Mouse (Mus musculus) MEL (cell line): ENCODE results near the gene Gm37240. TPM values are rescaled to one million over a fixed set of nuclear protein-coding genes. Genes with fewer than 3 reads are reported as not detected.

ENCODE experiments used
- DNase-seq: peaks from one replicate; pipeline ENCODE4 v3.0.0; 2011; ENCODE audit warnings: low read depth, low spot score
- H3K27ac ChIP-seq: 2 replicates; pipeline ENCODE4 v1.5.1; 2012; ENCODE audit warnings: low read depth, mild to moderate bottlenecking, control low read depth, low read length, moderate library complexity; ENCODE audit not compliant: control insufficient read depth
- H3K27me3 ChIP-seq, 2 experiments: fragments of 150-350 bp in 1 of 2; sonication (generic) in 1 of 2; 2 replicates each; pipeline ENCODE4 v1.6.1; 2012; ENCODE audit warnings: low read length in 2 of 2, mild to moderate bottlenecking in 2 of 2, improper control_type of control experiment in 1 of 2, moderate library complexity in 1 of 2; ENCODE audit not compliant: insufficient read depth in 2 of 2, control insufficient read depth in 1 of 2
- H3K36me3 ChIP-seq, 2 experiments: 2 replicates each; pipeline ENCODE4 v1.6.1; 2012 to 2014; ENCODE audit warnings: low read length in 2 of 2, improper control_type of control experiment in 1 of 2, inconsistent platforms in 1 of 2, mild to moderate bottlenecking in 1 of 2; ENCODE audit not compliant: insufficient read depth in 2 of 2, control insufficient read depth in 1 of 2
- H3K4me1 ChIP-seq, 2 experiments: fragments of 150-350 bp in 1 of 2; sonication (generic) in 1 of 2; 2 replicates each; pipeline ENCODE4 v1.6.1; 2012; ENCODE audit warnings: low read length in 2 of 2, improper control_type of control experiment in 1 of 2, mild to moderate bottlenecking in 1 of 2; ENCODE audit not compliant: insufficient read depth in 2 of 2, control insufficient read depth in 1 of 2
- H3K4me3 ChIP-seq, 2 experiments: fragments of 150-350 bp in 1 of 2; sonication (generic) in 1 of 2; 2 replicates each; pipeline ENCODE4 v1.5.1; 2012; ENCODE audit warnings: low read depth in 2 of 2, low read length in 2 of 2, mild to moderate bottlenecking in 2 of 2, moderate library complexity in 2 of 2, control low read depth in 1 of 2, improper control_type of control experiment in 1 of 2; ENCODE audit not compliant: control insufficient read depth in 1 of 2, insufficient read depth in 1 of 2
- H3K79me2 ChIP-seq: 2 replicates; pipeline ENCODE4 v1.6.1; 2012; ENCODE audit warnings: mild to moderate bottlenecking, low read length, moderate library complexity; ENCODE audit not compliant: control insufficient read depth, poor library complexity, insufficient read depth
- H3K9ac ChIP-seq: 2 replicates; pipeline ENCODE4 v1.6.1; 2012; ENCODE audit warnings: low read depth, mild to moderate bottlenecking, control low read depth, low read length, moderate library complexity; ENCODE audit not compliant: control insufficient read depth, poor library complexity, severe bottlenecking
- H3K9me3 ChIP-seq: fragments of 150-350 bp; sonication (generic); replicated peaks from 2 replicates; pipeline ENCODE4 v1.6.1; 2012; ENCODE audit warnings: mild to moderate bottlenecking, low read length, improper control_type of control experiment, moderate library complexity; ENCODE audit not compliant: insufficient read depth
- CHD2 ChIP-seq: IDR thresholded peaks from 2 replicates; pipeline ENCODE4 v1.6.1; 2011; ENCODE audit warnings: low read length, improper control_type of control experiment
- EP300 ChIP-seq, 2 experiments: IDR thresholded peaks; 2 replicates each; pipeline ENCODE4 v1.6.1; 2011; ENCODE audit warnings: improper control_type of control experiment in 2 of 2, low read length in 2 of 2, low read depth in 1 of 2, mild to moderate bottlenecking in 1 of 2
- GATA1 ChIP-seq: IDR thresholded peaks from 2 replicates; pipeline ENCODE4 v1.6.1; 2011; ENCODE audit warnings: low read depth, low read length, improper control_type of control experiment
- HCFC1 ChIP-seq: IDR thresholded peaks from 2 replicates; pipeline ENCODE4 v1.6.1; 2012; ENCODE audit warnings: low read depth, mild to moderate bottlenecking, inconsistent platforms, low read length, improper control_type of control experiment, moderate library complexity
- KAT2A ChIP-seq: conservative IDR thresholded peaks from 2 replicates; pipeline ENCODE4 v1.6.1; 2012; ENCODE audit warnings: low read depth, low read length, improper control_type of control experiment, inconsistent platforms
- MAFK ChIP-seq: IDR thresholded peaks from 2 replicates; pipeline ENCODE4 v1.6.1; 2011; ENCODE audit warnings: low read depth, mild to moderate bottlenecking, low read length, improper control_type of control experiment, borderline replicate concordance
- MAX ChIP-seq: IDR thresholded peaks from 2 replicates; pipeline ENCODE4 v1.6.1; 2011; ENCODE audit warnings: low read length, improper control_type of control experiment
- MXI1 ChIP-seq: IDR thresholded peaks from 2 replicates; pipeline ENCODE4 v1.6.1; 2011; ENCODE audit warnings: mild to moderate bottlenecking, low read depth, low read length, improper control_type of control experiment
- MYB ChIP-seq: IDR thresholded peaks from 2 replicates; pipeline ENCODE4 v1.6.1; 2011; ENCODE audit warnings: mild to moderate bottlenecking, low read depth, low read length, improper control_type of control experiment
- MYC ChIP-seq: IDR thresholded peaks from 2 replicates; pipeline ENCODE4 v1.6.1; 2011; ENCODE audit warnings: low read depth, mild to moderate bottlenecking, low read length, improper control_type of control experiment, moderate library complexity
- NELFE ChIP-seq: IDR thresholded peaks from 2 replicates; pipeline ENCODE4 v1.6.1; 2011; ENCODE audit warnings: low read depth, low read length, improper control_type of control experiment
- NRF1 ChIP-seq: IDR thresholded peaks from 2 replicates; pipeline ENCODE4 v1.6.1; 2014; ENCODE audit warnings: low read depth, mild to moderate bottlenecking, inconsistent platforms, low read length, improper control_type of control experiment, moderate library complexity; ENCODE audit not compliant: poor library complexity, insufficient read depth, severe bottlenecking
- POLR2A ChIP-seq, 2 experiments: IDR thresholded peaks; 2 replicates each; pipeline ENCODE4 v1.6.1; 2011 to 2012; ENCODE audit warnings: low read length in 2 of 2, mild to moderate bottlenecking in 2 of 2, control low read depth in 1 of 2, improper control_type of control experiment in 1 of 2, low read depth in 1 of 2, moderate library complexity in 1 of 2; ENCODE audit not compliant: control insufficient read depth in 1 of 2, insufficient read depth in 1 of 2, poor library complexity in 1 of 2
- POLR2AphosphoS5 ChIP-seq: IDR thresholded peaks from 2 replicates; pipeline ENCODE4 v1.6.1; 2012; ENCODE audit warnings: low read depth, borderline replicate concordance, mild to moderate bottlenecking, inconsistent platforms, low read length, moderate library complexity, mixed read lengths
- SIN3A ChIP-seq: IDR thresholded peaks from 2 replicates; pipeline ENCODE4 v1.6.1; 2012; ENCODE audit warnings: low read length, improper control_type of control experiment, inconsistent platforms
- SMC3 ChIP-seq: IDR thresholded peaks from 2 replicates; pipeline ENCODE4 v1.6.1; 2011; ENCODE audit warnings: low read depth, low read length, improper control_type of control experiment
- TAL1 ChIP-seq: IDR thresholded peaks from 2 replicates; pipeline ENCODE4 v1.6.1; 2012; ENCODE audit warnings: mild to moderate bottlenecking, inconsistent platforms, low read length, moderate library complexity, mixed read lengths
- TBP ChIP-seq: IDR thresholded peaks from 2 replicates; pipeline ENCODE4 v1.8.0; 2011; ENCODE audit warnings: low read depth, low read length, improper control_type of control experiment
- USF2 ChIP-seq, 2 experiments: IDR thresholded peaks; 2 replicates each; pipeline ENCODE4 v1.6.1; 2011 to 2012; ENCODE audit warnings: improper control_type of control experiment in 2 of 2, low read length in 2 of 2, borderline replicate concordance in 1 of 2, inconsistent platforms in 1 of 2, low read depth in 1 of 2, mild to moderate bottlenecking in 1 of 2; ENCODE audit not compliant: insufficient read depth in 1 of 2
- ZC3H11A ChIP-seq: IDR thresholded peaks from 2 replicates; pipeline ENCODE4 v1.6.1; 2012; ENCODE audit warnings: low read depth, mild to moderate bottlenecking, inconsistent platforms, low read length, improper control_type of control experiment
- ZNF384 ChIP-seq: IDR thresholded peaks from 2 replicates; pipeline ENCODE4 v1.6.1; 2012; ENCODE audit warnings: low read depth, mild to moderate bottlenecking, inconsistent platforms, low read length, improper control_type of control experiment
- polyA plus RNA-seq, 2 experiments: library from polyadenylated mRNA; stranded (reverse) in 1 of 2; unstranded in 1 of 2; fragments of >175 nt in 1 of 2; fragments of >200 nt in 1 of 2; gene quantifications; 2 replicates each; pipeline versions ENCODE4 v1.2.1 to v1.2.4; 2012; ENCODE audit warnings: low replicate concordance in 2 of 2, low read depth in 1 of 2; ENCODE audit not compliant: insufficient read length in 2 of 2, insufficient read depth in 1 of 2, missing spikeins in 1 of 2
- total RNA-seq: library from RNA; depleted of rRNA; stranded (reverse); fragments of 300-350 nt; gene quantifications from 2 replicates; pipeline ENCODE4 v1.2.3, GENCODE M21; 2012

Gm37240 gene
- total and polyA plus RNA-seq, 3 experiments, result 0.04 TPM; not detected in 2

DNA sequence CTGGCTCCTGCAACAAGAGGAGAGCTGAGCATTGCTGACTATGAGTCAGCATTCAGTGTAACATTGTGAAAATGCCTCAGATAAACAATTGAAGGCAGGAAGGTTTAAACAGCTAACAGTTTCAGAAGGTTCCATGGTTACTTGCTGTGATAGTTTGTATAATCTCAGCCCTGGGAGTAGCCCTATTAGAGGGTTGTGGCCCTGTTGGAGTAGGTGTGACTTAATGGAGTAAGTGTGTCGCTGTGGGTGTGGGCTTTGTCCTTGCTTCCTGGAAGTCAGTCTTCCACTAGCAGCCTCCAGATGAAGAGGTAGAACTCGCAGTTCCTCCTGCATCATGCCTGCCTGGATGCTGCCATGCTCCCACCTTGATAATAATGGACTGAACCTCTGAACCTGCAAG is 430.3 kb downstream of the Gm37240 start:
- TF ChIP-seq TAL1 (no peak), SMC3 (no peak), USF2 (IDR thresholded peaks at IDR 0.05; ENCODE audit: borderline replicate concordance in 1 of 2, insufficient read depth in 1 of 2, low read depth in 1 of 2, low read length in 2 of 2) (no peak)
- DNase-seq, result no peak
- H3K9me3 ChIP-seq, result no peaks in the 10 kb centered on the region
- no peaks in the 10 kb centered on the region for H3K36me3 ChIP-seq
- no peaks in the 10 kb centered on the region for H3K4me1 ChIP-seq
- no peaks in the 10 kb centered on the region for H3K79me2 ChIP-seq
- no peaks in the 10 kb centered on the region for H3K27me3 ChIP-seq
- no peak overlapping the region for H3K9ac ChIP-seq
- no peak overlapping the region for H3K4me3 ChIP-seq
- H3K27ac ChIP-seq, result no peak overlapping the region

DNA sequence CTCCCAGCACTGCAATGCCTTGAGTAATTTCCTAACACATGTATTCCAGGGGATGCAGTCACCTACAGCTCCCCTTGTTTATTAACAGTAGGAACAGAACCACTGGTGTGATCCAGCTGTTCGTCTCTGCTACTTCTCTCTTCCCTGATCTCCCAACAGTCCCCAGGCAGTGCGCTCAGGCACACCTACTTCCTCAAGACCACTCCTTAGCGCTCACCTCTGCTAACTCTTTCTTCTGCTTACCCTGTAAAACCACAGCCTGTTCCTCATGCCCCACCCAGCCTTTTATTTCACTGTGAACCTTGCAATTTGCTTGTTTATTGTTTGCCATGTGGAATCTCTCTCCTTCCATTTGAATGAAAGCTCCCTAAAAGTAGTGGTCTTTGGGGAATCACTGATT is 431.9 kb downstream of the Gm37240 start:
- Histone ChIP-seq H3K36me3 (no peaks in the 10 kb centered on the region), H3K4me1 (no peaks in the 10 kb centered on the region)
- TF ChIP-seq TBP, result no peak
- no peak for TF ChIP-seq KAT2A
- no peak for TF ChIP-seq TAL1
- no peak for TF ChIP-seq CHD2
- TF ChIP-seq NRF1, result no peak
- TF ChIP-seq GATA1, result no peak
- no peak for TF ChIP-seq HCFC1
- TF ChIP-seq, all 39 proteins: peak for 0
- Histone ChIP-seq H3K9ac (no peak overlapping the region), H3K27ac (no peak overlapping the region), H3K9me3 (no peaks in the 10 kb centered on the region), H3K79me2 (no peaks in the 10 kb centered on the region), H3K4me3 (no peak overlapping the region), H3K27me3 (no peaks in the 10 kb centered on the region)
- no peak for DNase-seq

DNA sequence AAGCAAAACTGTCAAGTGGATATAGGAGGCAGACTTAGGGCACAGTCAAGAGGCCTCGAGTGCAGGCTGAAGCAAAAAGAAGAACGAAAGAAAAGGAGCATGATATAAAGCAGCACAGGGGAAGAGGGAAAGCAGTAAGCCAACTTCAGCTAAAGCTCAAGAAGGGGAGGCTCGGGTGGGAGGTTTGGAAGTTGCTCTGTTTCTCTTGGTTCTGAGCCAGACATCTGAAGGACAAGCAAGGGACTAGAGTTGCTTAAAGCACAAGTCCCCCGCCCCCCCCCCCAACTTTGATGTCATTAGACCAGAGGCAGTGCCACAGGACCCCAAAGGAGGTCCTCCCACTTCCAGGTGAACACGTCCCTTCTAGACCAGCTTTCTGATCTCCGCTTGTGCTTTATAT is 433.3 kb downstream of the Gm37240 start:
- no peaks in the 10 kb centered on the region for H3K9me3 ChIP-seq
- no peaks in the 10 kb centered on the region for H3K27me3 ChIP-seq
- H3K36me3 ChIP-seq, result no peaks in the 10 kb centered on the region
- no peaks in the 10 kb centered on the region for H3K4me1 ChIP-seq
- no peak overlapping the region for H3K4me3 ChIP-seq
- H3K9ac ChIP-seq, result no peak overlapping the region
- DNase-seq, result no peak
- no peaks in the 10 kb centered on the region for H3K79me2 ChIP-seq
- TF ChIP-seq TAL1, result no peak
- TF ChIP-seq SIN3A, result no peak
- no peak for TF ChIP-seq MXI1
- no peak for TF ChIP-seq MAX
- TF ChIP-seq POLR2AphosphoS5, result no peak
- TF ChIP-seq HCFC1, result no peak
- TF ChIP-seq ZNF384, result no peak
- no peak for TF ChIP-seq ZC3H11A
- TF ChIP-seq MYB, result no peak
- no peak for TF ChIP-seq MYC
- TF ChIP-seq MAFK, result no peak
- TF ChIP-seq NELFE, result no peak
- TF ChIP-seq EP300 (IDR thresholded peaks at IDR 0.05; ENCODE audit: low read depth in 1 of 2, low read length in 2 of 2), result no peak
- no peak for TF ChIP-seq POLR2A (IDR thresholded peaks at IDR 0.05; ENCODE audit: control insufficient read depth in 1 of 2, insufficient read depth in 1 of 2, low read depth in 1 of 2, low read length in 2 of 2, poor library complexity in 1 of 2)
- H3K27ac ChIP-seq, result no peak overlapping the region
